Mouse (Mus musculus) heart, embryonic 12.5 days (tissue): ENCODE measurements around the gene Tbk1. TPM values are rescaled to one million over a fixed set of nuclear protein-coding genes. Genes with fewer than 3 reads are reported as not detected.

ENCODE experiments used
- ATAC-seq: fragments of 200-750 bp; cut with Nextera tagmentation; 2 replicates; pipeline ENCODE4 v1.8.0; 2017; ENCODE audit warnings: moderate TSS enrichment, moderate library complexity; ENCODE audit not compliant: insufficient number of reproducible peaks, low FRiP score
- H3K27ac ChIP-seq: fragments of 300-500 bp; sonication (generic); 2 replicates; pipeline ENCODE4 v1.5.1; 2016; ENCODE audit warnings: mild to moderate bottlenecking, moderate library complexity; ENCODE audit not compliant: poor library complexity, severe bottlenecking
- H3K27me3 ChIP-seq: fragments of 300-500 bp; sonication (generic); replicated peaks from 2 replicates; pipeline ENCODE4 v1.6.1; 2016; ENCODE audit warnings: mild to moderate bottlenecking, moderate library complexity
- H3K36me3 ChIP-seq: fragments of 300-500 bp; sonication (generic); 2 replicates; pipeline ENCODE4 v1.6.1; 2016; ENCODE audit warnings: mild to moderate bottlenecking, moderate library complexity
- H3K4me1 ChIP-seq: fragments of 300-500 bp; sonication (generic); replicated peaks from 2 replicates; pipeline ENCODE4 v1.6.1; 2016; ENCODE audit warnings: mild to moderate bottlenecking
- H3K4me2 ChIP-seq: fragments of 300-500 bp; sonication (generic); 2 replicates; pipeline ENCODE4 v1.6.1; 2016; ENCODE audit warnings: mild to moderate bottlenecking, moderate library complexity
- H3K4me3 ChIP-seq: fragments of 300-500 bp; sonication (generic); 2 replicates; pipeline ENCODE4 v1.5.1; 2016; ENCODE audit warnings: mild to moderate bottlenecking
- H3K9ac ChIP-seq: fragments of 300-500 bp; sonication (generic); 2 replicates; pipeline ENCODE4 v1.6.1; 2016; ENCODE audit warnings: mild to moderate bottlenecking, moderate library complexity
- H3K9me3 ChIP-seq: fragments of 300-500 bp; sonication (generic); replicated peaks from 2 replicates; pipeline ENCODE4 v1.6.1; 2016; ENCODE audit warnings: mild to moderate bottlenecking, moderate library complexity
- WGBS: fragments of 180-500 bp; shearing (Covaris S2); methylation state at CpG from one replicate; pipeline ENCODE4 v1.1.7; 2016; 5-methylcytosine and 5-hydroxymethylcytosine counted together
- polyA plus RNA-seq: library from polyadenylated mRNA; unstranded; fragments of >200 nt; fragmentation: Nextera tagmentation; extraction: Ambion mirVana; gene quantifications from 2 replicates; pipeline ENCODE4 v1.2.1, GENCODE M21; 2016

The Tbk1 gene
- polyA plus RNA-seq = 23.9 and 27.7 TPM in 2 replicates

GRCm38 (mm10) chr10:121586675-121587370 is at the start of gene Tbk1:
Gene Tbk1, minus strand, starts transcription at chr10:121586787.
- Histone ChIP-seq H3K9ac (peak within 1 kb of the TSS; percentile 97), H3K4me1 (peaks cover 11% of the 10 kb centered on the region), H3K27me3 (no peaks in the 10 kb centered on the region), H3K4me3 (peak within 1 kb of the TSS; percentile 97), H3K27ac (peak within 1 kb of the TSS; percentile 81), H3K4me2 (peak within 1 kb of the TSS; percentile 77), H3K36me3 (peaks cover 48% of the 10 kb centered on the region), H3K9me3 (no peaks in the 10 kb centered on the region)
- ATAC-seq = peak; percentile 99
- under 1% methylated on average over 52 of the region's 58 CpGs for WGBS

- Histone ChIP-seq H3K27me3 (no peaks in the 10 kb centered on the region), H3K4me2 (no peak overlapping the region), H3K4me1 (0 out of 2 replicates have a peak, but pooled peaks cover 5% of the 10 kb centered on the region), H3K9ac (no peak overlapping the region), H3K36me3 (no peaks in the 10 kb centered on the region), H3K4me3 (no peak overlapping the region), H3K9me3 (no peaks in the 10 kb centered on the region), H3K27ac (no peak overlapping the region)
- 82% methylated on average over 6 of the region's 6 CpGs for WGBS
- ATAC-seq = no peak
Observed at GRCm38 (mm10) chr10:121636276-121636675, 49.7 kb upstream of the Tbk1 start.

- 50% methylated on average over 1 of the region's 1 CpGs for WGBS
- Histone ChIP-seq H3K9ac (no peak overlapping the region), H3K36me3 (no peaks in the 10 kb centered on the region), H3K9me3 (no peaks in the 10 kb centered on the region), H3K4me3 (no peak overlapping the region), H3K27ac (no peak overlapping the region), H3K27me3 (no peaks in the 10 kb centered on the region), H3K4me1 (no peaks in the 10 kb centered on the region), H3K4me2 (no peak overlapping the region)
- ATAC-seq = no peak
Observed at GRCm38 (mm10) chr10:121634159-121634558, 47.6 kb upstream of the Tbk1 start.

- WGBS = 84% methylated on average over 6 of the region's 6 CpGs
- ATAC-seq = no peak
- no peak overlapping the region for H3K4me3 ChIP-seq
Observed at GRCm38 (mm10) chr10:121628561-121629040, 42.0 kb upstream of the Tbk1 start.

GRCm38 (mm10) chr10:121627216-121627852 is 40.7 kb upstream of the Tbk1 start:
- no peak overlapping the region for H3K27ac ChIP-seq
- no peak overlapping the region for H3K9ac ChIP-seq
- no peaks in the 10 kb centered on the region for H3K9me3 ChIP-seq
- no peak for ATAC-seq
- WGBS = 75% methylated on average over 10 of the region's 10 CpGs
- H3K4me2 ChIP-seq = peak overlapping the region; percentile 78; the same call in 1 of the 2 replicates
- H3K36me3 ChIP-seq = peaks cover 2% of the 10 kb centered on the region; the same call in 1 of the 2 replicates
- no peak overlapping the region for H3K4me3 ChIP-seq
- no peaks in the 10 kb centered on the region for H3K27me3 ChIP-seq
- peaks cover 15% of the 10 kb centered on the region for H3K4me1 ChIP-seq

More at GRCm38 (mm10) chr10:121628561-121629040, 42.0 kb upstream of the Tbk1 start:
- Histone ChIP-seq H3K4me2 (no peak overlapping the region), H3K9me3 (no peaks in the 10 kb centered on the region), H3K27me3 (no peaks in the 10 kb centered on the region), H3K27ac (no peak overlapping the region), H3K4me1 (peaks cover 13% of the 10 kb centered on the region), H3K36me3 (no peaks in the 10 kb centered on the region), H3K9ac (no peak overlapping the region)

GRCm38 (mm10) chr10:121626186-121626882 is 39.7 kb upstream of the Tbk1 start, which contains the start of gene Xpot:
Gene Xpot, minus strand, starts transcription at chr10:121626332.
- WGBS = under 1% methylated on average over 68 of the region's 70 CpGs

GRCm38 (mm10) chr10:121625407-121626185 is 39.0 kb upstream of the Tbk1 start:
- H3K9ac ChIP-seq = peak overlapping the region; percentile 87
- H3K4me2 ChIP-seq = peak overlapping the region; percentile 78
- H3K36me3 ChIP-seq = peaks cover 19% of the 10 kb centered on the region
- H3K9me3 ChIP-seq = no peaks in the 10 kb centered on the region
- H3K27ac ChIP-seq = peak overlapping the region; percentile 97
- H3K4me3 ChIP-seq = peak overlapping the region; percentile 81
- peaks cover 15% of the 10 kb centered on the region for H3K4me1 ChIP-seq
- 1% methylated on average over 41 of the region's 41 CpGs for WGBS
- no peaks in the 10 kb centered on the region for H3K27me3 ChIP-seq
- peak; percentile 69 for ATAC-seq

More at GRCm38 (mm10) chr10:121626186-121626882, 39.7 kb upstream of the Tbk1 start, which contains the start of gene Xpot:
- Histone ChIP-seq H3K9ac (peak within 1 kb of the TSS; percentile 87), H3K36me3 (peaks cover 12% of the 10 kb centered on the region), H3K4me3 (peak within 1 kb of the TSS; percentile 81), H3K4me2 (peak within 1 kb of the TSS; percentile 78), H3K27me3 (no peaks in the 10 kb centered on the region), H3K9me3 (no peaks in the 10 kb centered on the region), H3K27ac (peak within 1 kb of the TSS; percentile 97), H3K4me1 (peaks cover 15% of the 10 kb centered on the region)
- ATAC-seq = peak; percentile 100

- Histone ChIP-seq H3K9me3 (no peaks in the 10 kb centered on the region), H3K27me3 (no peaks in the 10 kb centered on the region), H3K4me1 (peaks cover 15% of the 10 kb centered on the region), H3K9ac (peak overlapping the region; percentile 87), H3K36me3 (peaks cover 25% of the 10 kb centered on the region), H3K27ac (0 out of 2 replicates have a peak overlapping the region, but pooled peaks have one; percentile 97), H3K4me2 (peak overlapping the region; percentile 78), H3K4me3 (peak overlapping the region; percentile 81)
- WGBS = 9% methylated on average over 9 of the region's 9 CpGs
- ATAC-seq = no peak
Observed at GRCm38 (mm10) chr10:121625006-121625405, 38.4 kb upstream of the Tbk1 start.

GRCm38 (mm10) chr10:121623670-121624069 is 37.1 kb upstream of the Tbk1 start:
- 80% methylated on average over 7 of the region's 7 CpGs for WGBS
- H3K4me3 ChIP-seq = no peak overlapping the region
- no peaks in the 10 kb centered on the region for H3K27me3 ChIP-seq
- ATAC-seq = no peak
- peaks cover 15% of the 10 kb centered on the region for H3K4me1 ChIP-seq
- H3K9ac ChIP-seq = no peak overlapping the region
- no peaks in the 10 kb centered on the region for H3K9me3 ChIP-seq
- no peak overlapping the region for H3K27ac ChIP-seq
- peaks cover 36% of the 10 kb centered on the region for H3K36me3 ChIP-seq
- no peak overlapping the region for H3K4me2 ChIP-seq

- H3K4me2 ChIP-seq = no peak overlapping the region
- ATAC-seq = no peak
- no peak overlapping the region for H3K4me3 ChIP-seq
- H3K4me1 ChIP-seq = peaks cover 15% of the 10 kb centered on the region
- H3K9me3 ChIP-seq = no peaks in the 10 kb centered on the region
- peaks cover 48% of the 10 kb centered on the region for H3K36me3 ChIP-seq
- 93% methylated on average over 6 of the region's 6 CpGs for WGBS
- no peak overlapping the region for H3K27ac ChIP-seq
- no peaks in the 10 kb centered on the region for H3K27me3 ChIP-seq
- no peak overlapping the region for H3K9ac ChIP-seq
Observed at GRCm38 (mm10) chr10:121622431-121622830, 35.8 kb upstream of the Tbk1 start.
